In the genomic region with DNA sequence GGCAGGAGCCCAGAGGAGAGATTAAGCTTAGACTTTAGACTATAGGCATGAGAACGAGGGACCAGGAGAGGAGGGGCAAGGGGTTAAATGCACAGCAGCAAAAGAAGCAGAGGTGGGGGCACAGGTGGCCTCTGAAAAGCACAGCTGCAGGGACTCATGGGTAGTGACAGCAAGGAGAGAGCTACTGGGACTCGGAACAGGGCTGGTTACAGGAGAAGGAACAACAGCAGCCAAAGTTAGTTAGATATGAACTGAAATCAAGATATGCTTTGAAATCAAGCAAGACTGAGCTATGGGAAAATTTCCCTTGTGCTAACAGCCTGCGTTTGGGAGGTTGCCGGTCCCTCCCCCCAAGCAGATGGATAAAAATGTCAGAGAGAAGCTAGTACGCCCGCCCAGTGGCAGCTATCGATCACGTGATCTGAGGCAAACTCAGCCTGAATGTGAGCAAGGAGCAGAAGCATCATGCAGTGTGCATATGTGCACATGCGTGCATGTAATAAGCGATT, we compare ENCODE assay signal across 9 mouse cellular contexts. TPM values are rescaled to one million over a fixed set of nuclear protein-coding genes. Genes with fewer than 3 reads are reported as not detected.
DNase-seq lines count a peak whose midpoint lies in the region; ATAC-seq and TF ChIP-seq lines count a peak whose summit lies in the region.
"Had no signal": no experiment of that assay in that cellular context is flagged by ENCODE, and none has a peak within 500 bp of the region (broad histone marks: within the 10 kb centered on the region; RNA-seq: fewer than 3 reads in every experiment).

No protein-coding gene starts in this region.

- peak; percentile 30 to 49 for DNase-seq in cerebellum, postnatal 14 days
- DNase-seq in cerebellum, adult 9-11 months = no peak
- peak; percentile 76 for DNase-seq in CD4-positive, CD25-positive, alpha-beta regulatory T cell, adult 2 months (ENCODE audit: low read depth, low spot score)
- DNase-seq in forebrain, postnatal 0 days = peak; percentile 84
- no peak for DNase-seq in limb, embryonic 10.5 days (ENCODE audit: low spot score)
- peak; percentile 34 to 37 for DNase-seq in right cerebral cortex, adult 2 months (ENCODE audit: low spot score in 2 of 2)
- DNase-seq in ovary, postnatal 36 days (ENCODE audit: low spot score) = no peak
- DNase-seq in adrenal gland, postnatal 10 days = no peak

- H3K9ac ChIP-seq in forebrain, postnatal 0 days = peak overlapping the region; percentile 1; the same call in 1 of the 2 replicates

- ATAC-seq in forebrain, postnatal 0 days = peak; percentile 95

- H3K36me3 ChIP-seq in forebrain, postnatal 0 days (ENCODE audit: insufficient read depth) = no peaks in the 10 kb centered on the region
- H3K36me3 ChIP-seq in limb, embryonic 10.5 days = no peaks in the 10 kb centered on the region

- 0 out of 2 replicates have a peak, but pooled peaks cover 4% of the 10 kb centered on the region for H3K4me1 ChIP-seq in forebrain, postnatal 0 days (ENCODE audit: insufficient read depth)
- H3K4me1 ChIP-seq in limb, embryonic 10.5 days = peaks cover 32% of the 10 kb centered on the region

- no peaks in the 10 kb centered on the region for H3K9me3 ChIP-seq in forebrain, postnatal 0 days (ENCODE audit: low read length)
- H3K9me3 ChIP-seq in limb, embryonic 10.5 days (replicated peaks) = no peaks in the 10 kb centered on the region

- H3K4me2 ChIP-seq in forebrain, postnatal 0 days (ENCODE audit: low read depth) = peak overlapping the region; percentile 31

- peak overlapping the region; percentile 69 for H3K27ac ChIP-seq in forebrain, postnatal 0 days (ENCODE audit: low read depth, low read length)
- H3K27ac ChIP-seq in limb, embryonic 10.5 days = no peak overlapping the region

- H3K27me3 ChIP-seq in forebrain, postnatal 0 days (ENCODE audit: insufficient read depth, low read length) = no peaks in the 10 kb centered on the region
- 0 out of 2 replicates have a peak, but pooled peaks cover 3% of the 10 kb centered on the region for H3K27me3 ChIP-seq in limb, embryonic 10.5 days (ENCODE audit: low read depth, poor library complexity, severe bottlenecking)

- TF ChIP-seq CTCF in forebrain, postnatal 0 days (IDR thresholded peaks at IDR 0.05; ENCODE audit: low read depth) = no peak

- 20% methylated on average over 10 of the region's 10 CpGs for WGBS in forebrain, postnatal 0 days
- 52% methylated on average over 10 of the region's 10 CpGs for WGBS in limb, embryonic 10.5 days

- H3K4me3 ChIP-seq in forebrain, postnatal 0 days (ENCODE audit: low read depth, low read length) = no peak overlapping the region
- peak overlapping the region; percentile 22; the same call in 1 of the 2 replicates for H3K4me3 ChIP-seq in limb, embryonic 10.5 days
- H3K4me3 ChIP-seq: myocyte had no signal

RNA-seq across cellular contexts. Expression of a gene that starts 5.2 kb away (rescaled TPM):
- total RNA-seq in forebrain, postnatal 0 days (2014; rRNA removed) = 61.8 and 63.0 TPM in 2 replicates
- polyA plus RNA-seq in forebrain, postnatal 0 days (2015; fragmentation: Nextera tagmentation; extraction: Ambion mirVana) = 112 and 146 TPM in 2 replicates
- 24.1 and 32.9 TPM in 2 replicates for polyA plus RNA-seq in limb, embryonic 10.5 days (2016; fragmentation: Nextera tagmentation; extraction: Ambion mirVana)
- total RNA-seq in adrenal gland, postnatal 10 days (2021) = 10 to 100 TPM; 27.5 to 31.9 TPM

RNA-seq across cellular contexts. Expression of a gene that starts 56.0 kb away (rescaled TPM):
- 65.2 and 65.6 TPM in 2 replicates for total RNA-seq in forebrain, postnatal 0 days (2014; rRNA removed)
- polyA plus RNA-seq in forebrain, postnatal 0 days (2015; fragmentation: Nextera tagmentation; extraction: Ambion mirVana) = 98.8 and 102 TPM in 2 replicates
- 19.8 and 25.7 TPM in 2 replicates for polyA plus RNA-seq in limb, embryonic 10.5 days (2016; fragmentation: Nextera tagmentation; extraction: Ambion mirVana)
- 10 to 100 TPM; 33.8 to 38.3 TPM for total RNA-seq in adrenal gland, postnatal 10 days (2021)

RNA-seq across cellular contexts. Expression of a gene that starts 56.6 kb away (rescaled TPM):
- total RNA-seq in forebrain, postnatal 0 days (2014; rRNA removed) = 76.7 and 82.6 TPM in 2 replicates
- 22.7 and 33.6 TPM in 2 replicates for polyA plus RNA-seq in forebrain, postnatal 0 days (2015; fragmentation: Nextera tagmentation; extraction: Ambion mirVana)
- polyA plus RNA-seq in limb, embryonic 10.5 days (2016; fragmentation: Nextera tagmentation; extraction: Ambion mirVana) = 53.8 and 61.4 TPM in 2 replicates
- 10 to 100 TPM; 71.2 to 85.3 TPM for total RNA-seq in adrenal gland, postnatal 10 days (2021)

Comparison
In these comparisons a context has a peak if more than half of its experiments do, and no peak if none do; other contexts are left out.
1. DNase-seq: peak in cerebellum, postnatal 14 days (2 of 2), CD4-positive, CD25-positive, alpha-beta regulatory T cell, adult 2 months (single experiment), forebrain, postnatal 0 days (single experiment) and right cerebral cortex, adult 2 months (2 of 2); none in cerebellum, adult 9-11 months (single experiment), limb, embryonic 10.5 days (single experiment), ovary, postnatal 36 days (single experiment) and adrenal gland, postnatal 10 days (single experiment).